Mouse (Mus musculus) myocyte (in vitro differentiated cells): Measurements from ENCODE around the gene Mgst3. TPM values are rescaled to one million over a fixed set of nuclear protein-coding genes. Genes with fewer than 3 reads are reported as not detected.

Experiments used
- H3K27me3 ChIP-seq: one replicate; pipeline ENCODE4 v1.6.1; 2011; ENCODE audit not compliant: control insufficient read depth, insufficient read depth, insufficient read length
- H3K36me3 ChIP-seq: one replicate; pipeline ENCODE4 v1.6.1; 2011; ENCODE audit not compliant: control insufficient read depth, insufficient read depth
- H3K4me2 ChIP-seq: one replicate; pipeline ENCODE4 v1.6.1; 2011; ENCODE audit warnings: low read depth, control low read depth
- H3K4me3 ChIP-seq: one replicate; pipeline ENCODE4 v1.5.1; 2011; ENCODE audit warnings: mild to moderate bottlenecking, control low read depth, moderate library complexity
- H3K79me2 ChIP-seq: one replicate; pipeline ENCODE4 v1.6.1; 2011; ENCODE audit not compliant: control insufficient read depth, insufficient read depth
- H3ac ChIP-seq: one replicate; pipeline ENCODE4 v1.6.1; 2011; ENCODE audit not compliant: control insufficient read depth, insufficient read length
- CEBPB ChIP-seq: IDR thresholded peaks from 2 replicates; pipeline ENCODE4 v1.6.1; 2011; ENCODE audit warnings: mild to moderate bottlenecking, moderate library complexity; ENCODE audit not compliant: poor library complexity, insufficient read depth, severe bottlenecking
- E2F4 ChIP-seq: IDR thresholded peaks from one replicate; pipeline ENCODE4 v1.6.1; 2011; ENCODE audit warnings: mild to moderate bottlenecking, control low read depth, moderate library complexity; ENCODE audit not compliant: insufficient read depth
- MAX ChIP-seq: IDR thresholded peaks from one replicate; pipeline ENCODE4 v1.6.1; 2011; ENCODE audit warnings: low read depth, mild to moderate bottlenecking, control low read depth
- MYOD1 ChIP-seq, 3 experiments: IDR thresholded peaks; one replicate each; pipeline ENCODE4 v1.6.1; 2011; ENCODE audit warnings: control low read depth in 2 of 3, low read depth in 2 of 3, mild to moderate bottlenecking in 2 of 3, moderate library complexity in 1 of 3; ENCODE audit not compliant: insufficient read length in 2 of 3, control insufficient read depth in 1 of 3
- MYOG ChIP-seq, 3 experiments: IDR thresholded peaks; one replicate each; pipeline ENCODE4 v1.6.1; 2011; ENCODE audit warnings: control low read depth in 2 of 3, low read depth in 2 of 3, mild to moderate bottlenecking in 2 of 3; ENCODE audit not compliant: insufficient read length in 2 of 3, control insufficient read depth in 1 of 3, insufficient read depth in 1 of 3
- POLR2A ChIP-seq: IDR thresholded peaks from one replicate; pipeline ENCODE4 v1.6.1; 2011; ENCODE audit warnings: low read depth, mild to moderate bottlenecking, control low read depth, moderate library complexity; ENCODE audit not compliant: insufficient read length
- POLR2AphosphoS2 ChIP-seq: IDR thresholded peaks from one replicate; pipeline ENCODE4 v1.6.1; 2011; ENCODE audit warnings: low read depth, control low read depth; ENCODE audit not compliant: insufficient read length
- REST ChIP-seq: IDR thresholded peaks from one replicate; pipeline ENCODE4 v1.6.1; 2011; ENCODE audit warnings: mild to moderate bottlenecking, control low read depth, moderate library complexity; ENCODE audit not compliant: insufficient read depth, insufficient read length
- SRF ChIP-seq: IDR thresholded peaks from one replicate; pipeline ENCODE4 v1.6.1; 2011; ENCODE audit warnings: low read depth; ENCODE audit not compliant: control insufficient read depth, insufficient read length
- TCF12 ChIP-seq: IDR thresholded peaks from one replicate; pipeline ENCODE4 v1.6.1; 2011; ENCODE audit warnings: mild to moderate bottlenecking, control low read depth; ENCODE audit not compliant: poor library complexity, insufficient read depth, severe bottlenecking
- TCF3 ChIP-seq: IDR thresholded peaks from one replicate; pipeline ENCODE4 v1.6.1; 2011; ENCODE audit warnings: low read depth, control low read depth; ENCODE audit not compliant: insufficient read length
- USF1 ChIP-seq: IDR thresholded peaks from one replicate; pipeline ENCODE4 v1.6.1; 2011; ENCODE audit warnings: low read depth, mild to moderate bottlenecking, control low read depth, moderate library complexity
- polyA plus RNA-seq: library from polyadenylated mRNA; unstranded; fragments of >200 nt; fragmentation: generic; extraction: Trizol; gene quantifications from one replicate; pipeline ENCODE4 v1.2.1, GENCODE M21; 2012; ENCODE audit warnings: missing spikeins

The Mgst3 gene
- polyA plus RNA-seq, 1 experiment: 62.0 TPM

- Histone ChIP-seq H3K4me2 (no peak overlapping the region), H3K79me2 (no peaks in the 10 kb centered on the region), H3K36me3 (no peaks in the 10 kb centered on the region), H3K4me3 (no peak overlapping the region), H3K27me3 (peaks cover 29% of the 10 kb centered on the region), H3ac (no peak overlapping the region)
- no peak for TF ChIP-seq TCF3
- TF ChIP-seq MAX: no peak
- TF ChIP-seq POLR2A: no peak
- no peak for TF ChIP-seq POLR2AphosphoS2
- TF ChIP-seq TCF12: no peak
- no peak for TF ChIP-seq SRF
- TF ChIP-seq CEBPB: no peak
- TF ChIP-seq MYOD1 (IDR thresholded peaks at IDR 0.05; ENCODE audit: control insufficient read depth in 1 of 3, insufficient read length in 2 of 3, low read depth in 2 of 3): no peak
- no peak for TF ChIP-seq USF1
- no peak for TF ChIP-seq E2F4
- TF ChIP-seq MYOG (IDR thresholded peaks at IDR 0.05; ENCODE audit: control insufficient read depth in 1 of 3, insufficient read depth in 1 of 3, insufficient read length in 2 of 3, low read depth in 2 of 3): no peak
Measured at GRCm38 (mm10) chr1:167405237-167405636, 11.6 kb upstream of the Mgst3 start.

DNA sequence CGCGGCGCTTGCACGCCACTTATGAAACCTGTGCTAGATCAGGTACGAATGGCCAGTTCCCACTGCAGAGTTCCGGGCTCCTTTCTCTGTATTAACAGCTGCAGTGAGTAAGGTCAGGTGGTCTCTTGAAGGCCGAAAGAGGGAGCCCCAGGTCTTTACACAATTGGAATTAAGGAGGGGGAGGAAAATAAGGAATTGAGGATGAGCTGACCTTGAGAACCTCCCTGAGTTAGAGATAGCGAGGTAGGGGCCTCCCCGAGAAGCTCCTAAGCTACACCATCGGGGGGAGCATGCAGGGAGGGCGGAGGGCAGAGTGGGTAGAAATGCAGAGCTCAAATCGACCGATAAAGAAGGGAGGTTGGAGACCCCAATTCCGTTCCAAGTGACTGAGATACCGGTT, 360 bp downstream of the Mgst3 start:
- no peaks in the 10 kb centered on the region for H3K79me2 ChIP-seq
- H3K4me3 ChIP-seq: peak overlapping the region; percentile 52
- peak overlapping the region; percentile 86 for H3K4me2 ChIP-seq
- no peaks in the 10 kb centered on the region for H3K36me3 ChIP-seq
- peak overlapping the region; percentile 39 for H3ac ChIP-seq
- peaks cover 11% of the 10 kb centered on the region for H3K27me3 ChIP-seq
- TF ChIP-seq TCF3 (no peak), SRF (peak; percentile 41)

GRCm38 (mm10) chr1:167392687-167393086, 954 bp downstream of the Mgst3 start:
- Histone ChIP-seq H3K79me2 (no peaks in the 10 kb centered on the region), H3K4me3 (peak overlapping the region; percentile 52), H3K4me2 (peak overlapping the region; percentile 86), H3K36me3 (no peaks in the 10 kb centered on the region), H3ac (peak overlapping the region; percentile 39), H3K27me3 (peaks cover 11% of the 10 kb centered on the region)
- TF ChIP-seq TCF12 (no peak), POLR2A (no peak), MYOD1 (IDR thresholded peaks at IDR 0.05; ENCODE audit: control insufficient read depth in 1 of 3, insufficient read length in 2 of 3, low read depth in 2 of 3) (peak in 2 of 3 experiments; percentile 4 to 34), SRF (no peak)

DNA sequence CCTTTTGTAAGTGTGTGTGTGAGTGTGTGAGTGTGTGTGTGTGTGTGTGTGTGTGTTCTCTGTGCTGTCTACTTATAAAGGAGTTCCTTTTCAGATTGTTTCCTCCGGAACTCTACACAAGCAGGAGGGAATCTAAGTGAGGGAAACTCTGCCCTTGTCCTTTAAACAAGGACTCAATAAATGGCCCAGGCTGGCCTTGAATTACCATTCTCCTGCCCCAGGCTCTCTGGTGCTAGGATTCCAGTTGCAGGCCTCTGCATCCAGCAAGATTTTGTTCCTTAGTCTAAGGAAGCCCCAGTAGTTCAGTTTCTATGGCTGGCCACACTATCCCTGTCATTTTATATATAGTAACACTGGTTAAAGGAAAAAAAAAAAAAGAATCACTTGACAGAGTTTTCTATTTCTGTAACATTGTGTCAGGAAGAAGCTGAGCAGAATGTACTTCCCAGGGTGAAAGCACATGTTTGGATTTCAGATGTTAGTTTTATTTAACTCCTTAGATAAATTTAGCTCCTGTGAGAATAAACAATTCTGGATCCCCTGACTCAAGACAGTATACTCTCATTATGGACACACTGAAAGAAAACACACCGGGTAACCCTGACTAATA, 1.5 kb downstream of the Mgst3 start:
- peaks cover 10% of the 10 kb centered on the region for H3K27me3 ChIP-seq
- H3K4me3 ChIP-seq: peak overlapping the region; percentile 52
- no peak overlapping the region for H3ac ChIP-seq
- H3K4me2 ChIP-seq: peak overlapping the region; percentile 86
- H3K36me3 ChIP-seq: no peaks in the 10 kb centered on the region
- TF ChIP-seq TCF3 (no peak), MYOD1 (IDR thresholded peaks at IDR 0.05; ENCODE audit: control insufficient read depth in 1 of 3, insufficient read length in 2 of 3, low read depth in 2 of 3) (no peak), CEBPB (no peak), REST (no peak), MYOG (IDR thresholded peaks at IDR 0.05; ENCODE audit: control insufficient read depth in 1 of 3, insufficient read depth in 1 of 3, insufficient read length in 2 of 3, low read depth in 2 of 3) (no peak)
- H3K79me2 ChIP-seq: no peaks in the 10 kb centered on the region

DNA sequence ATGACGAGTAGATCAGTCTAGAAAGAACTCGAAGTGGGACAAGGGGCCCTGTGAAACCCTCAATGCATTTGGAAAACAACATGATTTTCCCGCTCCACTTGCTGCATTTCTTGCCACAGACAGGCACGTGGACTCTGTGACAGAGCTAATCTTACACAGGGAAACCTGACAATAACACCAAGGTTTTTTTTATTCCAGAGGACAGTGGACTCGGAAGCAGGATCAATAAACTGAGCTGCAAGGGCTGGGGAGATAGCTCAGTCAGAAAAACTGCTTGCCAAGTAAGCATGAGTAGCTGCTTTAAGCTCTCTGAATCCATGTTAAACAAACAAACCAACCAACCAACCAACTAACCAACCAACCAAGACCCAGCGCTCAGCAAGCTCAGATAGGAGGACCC, 2.4 kb downstream of the Mgst3 start:
- H3K4me2 ChIP-seq: no peak overlapping the region
- H3K27me3 ChIP-seq: peaks cover under 1% of the 10 kb centered on the region
- no peaks in the 10 kb centered on the region for H3K79me2 ChIP-seq
- H3K4me3 ChIP-seq: no peak overlapping the region
- no peaks in the 10 kb centered on the region for H3K36me3 ChIP-seq
- H3ac ChIP-seq: no peak overlapping the region
- TF ChIP-seq TCF12: no peak
- no peak for TF ChIP-seq POLR2A
- TF ChIP-seq TCF3: no peak
- TF ChIP-seq MAX: no peak
- no peak for TF ChIP-seq SRF
- TF ChIP-seq MYOD1 (IDR thresholded peaks at IDR 0.05; ENCODE audit: control insufficient read depth in 1 of 3, insufficient read length in 2 of 3, low read depth in 2 of 3): no peak
- no peak for TF ChIP-seq POLR2AphosphoS2
- TF ChIP-seq CEBPB: no peak
- no peak for TF ChIP-seq E2F4
- TF ChIP-seq USF1: no peak
- TF ChIP-seq MYOG (IDR thresholded peaks at IDR 0.05; ENCODE audit: control insufficient read depth in 1 of 3, insufficient read depth in 1 of 3, insufficient read length in 2 of 3, low read depth in 2 of 3): no peak
- TF ChIP-seq REST: no peak
